Mouse (Mus musculus) small intestine, adult 2 months (tissue): Measurements from ENCODE around the gene M1ap. TPM values are rescaled to one million over a fixed set of nuclear protein-coding genes. Genes with fewer than 3 reads are reported as not detected.

Experiments
- H3K27ac ChIP-seq: fragments of 200-500 bp; 2 replicates; pipeline ENCODE4 v1.5.1; 2012; ENCODE audit warnings: low read depth, low read length, control low read depth, inconsistent platforms; ENCODE audit not compliant: insufficient read depth
- H3K27me3 ChIP-seq: fragments of 200-500 bp; 2 replicates; pipeline ENCODE4 v1.6.1; 2012; ENCODE audit warnings: mild to moderate bottlenecking, moderate library complexity, low read length, inconsistent platforms; ENCODE audit not compliant: control insufficient read depth, insufficient read depth
- H3K36me3 ChIP-seq: fragments of 200-500 bp; 2 replicates; pipeline ENCODE4 v1.6.1; 2012; ENCODE audit warnings: mild to moderate bottlenecking, low read length, control low read depth, inconsistent platforms; ENCODE audit not compliant: control insufficient read depth, insufficient read depth
- H3K4me1 ChIP-seq: fragments of 200-500 bp; 2 replicates; pipeline ENCODE4 v1.6.1; 2012; ENCODE audit warnings: low read length, inconsistent platforms, mixed read lengths; ENCODE audit not compliant: control insufficient read depth, insufficient read depth, insufficient read length
- H3K4me3 ChIP-seq: fragments of 200-500 bp; 2 replicates; pipeline ENCODE4 v1.5.1; 2012; ENCODE audit warnings: low read depth, mild to moderate bottlenecking, control low read depth, inconsistent platforms, low read length, moderate library complexity
- CTCF ChIP-seq: fragments of 200-500 bp; IDR thresholded peaks from 2 replicates; pipeline ENCODE4 v1.5.1; 2012; ENCODE audit warnings: low read depth, mild to moderate bottlenecking, control low read depth, inconsistent platforms, low read length, moderate library complexity, mixed read lengths; ENCODE audit not compliant: insufficient replicate concordance, insufficient read length; ENCODE audit errors: extremely low read depth
- POLR2A ChIP-seq: fragments of 200-500 bp; IDR thresholded peaks from 2 replicates; pipeline ENCODE4 v1.6.1; 2012; ENCODE audit warnings: low read depth, mild to moderate bottlenecking, control low read depth, inconsistent platforms, low read length, moderate library complexity
- WGBS: fragments of 180-500 bp; shearing (Covaris S2); methylation state at CpG from one replicate; pipeline ENCODE4 v1.1.7; 2018; 5-methylcytosine and 5-hydroxymethylcytosine counted together
- polyA plus RNA-seq: library from polyadenylated mRNA; depleted of rRNA; stranded (reverse); fragments of >200 nt; gene quantifications from 2 replicates; pipeline ENCODE4 v1.2.3, GENCODE M21; 2012; rRNA removed

The M1ap gene
- polyA plus RNA-seq, 1 experiment = 1.3 TPM

DNA sequence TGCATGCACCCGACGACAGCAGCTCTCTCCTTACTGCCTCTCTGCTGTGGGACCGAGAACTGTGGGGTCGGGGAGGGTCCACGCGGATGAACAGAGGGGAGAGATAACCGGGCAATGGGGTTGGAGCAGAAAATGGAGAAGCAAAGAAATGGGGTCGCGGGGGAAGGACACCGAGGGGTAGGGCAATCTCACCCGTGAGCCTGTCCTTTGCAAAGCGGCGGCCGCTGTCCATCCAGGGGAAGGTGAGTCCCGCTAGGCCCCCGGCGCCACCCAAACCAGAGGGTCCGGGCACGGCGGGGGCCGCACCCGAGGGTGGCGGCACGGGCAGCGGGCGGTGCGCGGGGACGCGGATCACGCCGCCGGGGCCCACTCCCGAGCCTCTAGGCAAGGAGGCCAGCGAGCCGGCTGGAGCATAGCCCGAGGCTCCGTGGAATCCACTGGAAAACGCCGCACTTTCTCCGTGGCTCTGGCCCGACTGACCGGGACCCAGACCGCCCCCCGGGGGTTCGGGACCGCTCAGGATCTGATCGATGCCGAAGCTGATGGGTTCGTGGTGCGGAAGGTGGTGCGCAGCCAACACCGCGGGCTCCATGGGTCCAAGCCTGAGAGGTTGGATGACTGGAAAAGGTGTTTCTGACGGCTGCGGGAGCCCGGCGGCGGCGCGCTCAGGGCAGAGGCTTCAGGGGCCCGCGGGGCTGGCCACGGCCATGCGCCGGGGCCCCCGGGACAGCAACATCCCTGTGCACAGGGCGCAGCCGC is 123.0 kb downstream of the M1ap start:
- H3K4me3 ChIP-seq = peak overlapping the region; percentile 41
- WGBS = 3% methylated on average over 69 of the region's 69 CpGs
- peaks cover 62% of the 10 kb centered on the region for H3K27me3 ChIP-seq
- no peak overlapping the region for H3K27ac ChIP-seq
- H3K36me3 ChIP-seq = peaks cover 7% of the 10 kb centered on the region; the same call in 1 of the 2 replicates
- peaks cover 22% of the 10 kb centered on the region for H3K4me1 ChIP-seq
- TF ChIP-seq CTCF (no peak), POLR2A (no peak)

DNA sequence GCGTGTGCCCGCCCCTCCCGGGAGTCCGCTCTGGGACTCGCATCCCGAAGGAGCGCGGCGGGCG is 123.4 kb downstream of the M1ap start, which contains the start of gene Tlx2:
Gene Tlx2, minus strand, starts transcription at position 47 of the 64 bp plus-strand sequence.
- Histone ChIP-seq H3K4me3 (peak within 1 kb of the TSS; percentile 41), H3K27ac (no peak within 1 kb of the TSS), H3K27me3 (peaks cover 58% of the 10 kb centered on the region), H3K4me1 (peaks cover 22% of the 10 kb centered on the region), H3K36me3 (peaks cover 7% of the 10 kb centered on the region; the same call in 1 of the 2 replicates)
- no peak for TF ChIP-seq CTCF
- TF ChIP-seq POLR2A = no peak
- WGBS = 2% methylated on average over 10 of the region's 10 CpGs

DNA sequence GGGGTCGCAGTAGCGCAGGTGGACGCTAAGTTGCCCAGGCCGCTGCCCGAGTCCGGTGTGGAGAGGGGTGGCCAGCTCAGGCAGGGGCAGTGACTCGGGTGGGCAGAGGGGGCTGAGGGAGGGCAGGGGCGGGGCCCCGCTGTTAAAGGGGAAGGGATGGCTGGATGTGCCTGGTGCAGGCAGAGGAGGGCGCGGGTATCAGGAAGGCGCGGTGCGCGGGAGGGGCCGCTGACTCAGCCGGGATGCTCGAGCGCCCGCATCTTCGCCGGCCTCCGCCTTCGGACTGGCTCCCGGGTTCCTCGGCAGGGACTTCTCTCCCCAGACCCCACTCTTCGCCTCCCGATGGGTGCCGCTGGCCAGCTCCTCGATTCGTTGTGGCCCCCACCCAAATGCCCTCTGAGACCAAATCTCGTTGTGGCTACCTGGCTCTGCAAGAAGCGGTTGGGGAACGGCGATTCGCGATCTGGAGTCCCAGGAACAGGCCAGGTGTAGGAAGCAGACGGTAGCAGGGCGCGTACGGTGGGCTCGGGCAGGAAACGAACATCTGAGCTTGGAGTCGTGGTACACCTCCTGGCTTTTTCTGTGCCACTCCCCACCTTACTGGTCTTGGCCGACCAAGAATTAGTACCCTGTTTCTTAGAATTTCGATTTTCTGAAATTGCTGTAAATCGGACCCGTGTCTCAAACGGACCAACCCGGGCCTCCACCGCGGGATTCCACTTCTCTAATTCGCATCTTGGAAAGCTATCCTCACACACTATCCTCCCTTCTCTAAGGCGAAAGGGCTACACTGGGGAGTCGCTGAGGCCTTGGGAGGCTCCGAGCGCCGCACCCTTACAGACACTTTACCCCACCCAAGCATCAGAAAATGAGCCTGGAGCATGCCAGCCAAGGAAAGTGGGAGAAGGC is 123.9 kb downstream of the M1ap start:
- 2% methylated on average over 58 of the region's 58 CpGs for WGBS

DNA sequence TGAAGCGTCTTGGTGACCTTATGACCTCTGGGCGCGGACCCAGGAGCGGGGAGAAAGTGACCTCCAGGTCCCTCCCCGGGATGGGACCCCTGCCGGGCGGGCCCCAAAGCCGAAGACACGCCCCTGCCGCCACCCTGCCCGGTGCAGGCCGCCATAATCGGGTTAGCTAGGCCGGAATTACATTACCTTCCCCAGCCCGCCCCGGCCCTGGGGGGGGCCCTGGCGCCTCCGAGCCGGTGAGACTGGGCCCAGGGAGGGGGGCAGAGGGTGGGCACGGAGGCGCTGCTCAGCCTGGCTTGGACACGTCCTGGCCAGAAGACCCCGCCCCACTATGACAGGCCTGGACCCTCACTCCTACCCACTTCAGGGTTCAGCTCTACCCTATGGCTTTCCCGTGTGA is 124.5 kb downstream of the M1ap start:
- Histone ChIP-seq H3K4me3 (no peak overlapping the region), H3K27me3 (peaks cover 55% of the 10 kb centered on the region)
- no peak for TF ChIP-seq POLR2A

More for the DNA sequence above, 123.9 kb downstream of the M1ap start:
- peak overlapping the region; percentile 31; the same call in 1 of the 2 replicates for H3K4me3 ChIP-seq
- no peak for TF ChIP-seq POLR2A
- no peak for TF ChIP-seq CTCF
- H3K36me3 ChIP-seq = peaks cover 5% of the 10 kb centered on the region; the same call in 1 of the 2 replicates
- H3K27me3 ChIP-seq = peaks cover 56% of the 10 kb centered on the region
- peaks cover 22% of the 10 kb centered on the region for H3K4me1 ChIP-seq
- H3K27ac ChIP-seq = no peak overlapping the region

DNA sequence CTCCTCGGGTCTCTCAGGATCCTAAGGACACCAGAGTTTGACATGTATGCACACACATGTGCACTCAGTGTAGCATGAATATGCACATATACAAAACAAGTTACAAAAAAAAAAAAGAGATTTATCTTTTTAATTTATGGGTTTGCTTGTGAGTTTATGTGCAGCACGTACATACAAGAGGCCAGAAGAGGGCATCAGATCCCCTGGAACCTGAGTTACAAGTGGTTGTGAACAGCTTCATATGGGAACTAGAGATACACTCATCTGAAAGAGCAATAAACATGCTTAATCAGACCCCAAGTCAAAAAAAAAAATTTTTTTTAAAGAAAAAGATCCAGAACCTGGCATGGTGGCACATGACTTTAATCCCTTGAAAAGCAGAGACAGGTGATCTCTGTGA is 128.3 kb downstream of the M1ap start:
- 10% methylated on average over 2 of the region's 2 CpGs for WGBS
- no peak overlapping the region for H3K27ac ChIP-seq
- no peak overlapping the region for H3K4me3 ChIP-seq
- no peak for TF ChIP-seq POLR2A
- H3K27me3 ChIP-seq = peaks cover 29% of the 10 kb centered on the region
- 0 out of 2 replicates have a peak, but pooled peaks cover under 1% of the 10 kb centered on the region for H3K36me3 ChIP-seq
- H3K4me1 ChIP-seq = peaks cover 8% of the 10 kb centered on the region

More for the DNA sequence above, 124.5 kb downstream of the M1ap start:
- Histone ChIP-seq H3K27ac (no peak overlapping the region), H3K36me3 (peaks cover 5% of the 10 kb centered on the region; the same call in 1 of the 2 replicates), H3K4me1 (peaks cover 22% of the 10 kb centered on the region)
- WGBS = 5% methylated on average over 23 of the region's 24 CpGs

DNA sequence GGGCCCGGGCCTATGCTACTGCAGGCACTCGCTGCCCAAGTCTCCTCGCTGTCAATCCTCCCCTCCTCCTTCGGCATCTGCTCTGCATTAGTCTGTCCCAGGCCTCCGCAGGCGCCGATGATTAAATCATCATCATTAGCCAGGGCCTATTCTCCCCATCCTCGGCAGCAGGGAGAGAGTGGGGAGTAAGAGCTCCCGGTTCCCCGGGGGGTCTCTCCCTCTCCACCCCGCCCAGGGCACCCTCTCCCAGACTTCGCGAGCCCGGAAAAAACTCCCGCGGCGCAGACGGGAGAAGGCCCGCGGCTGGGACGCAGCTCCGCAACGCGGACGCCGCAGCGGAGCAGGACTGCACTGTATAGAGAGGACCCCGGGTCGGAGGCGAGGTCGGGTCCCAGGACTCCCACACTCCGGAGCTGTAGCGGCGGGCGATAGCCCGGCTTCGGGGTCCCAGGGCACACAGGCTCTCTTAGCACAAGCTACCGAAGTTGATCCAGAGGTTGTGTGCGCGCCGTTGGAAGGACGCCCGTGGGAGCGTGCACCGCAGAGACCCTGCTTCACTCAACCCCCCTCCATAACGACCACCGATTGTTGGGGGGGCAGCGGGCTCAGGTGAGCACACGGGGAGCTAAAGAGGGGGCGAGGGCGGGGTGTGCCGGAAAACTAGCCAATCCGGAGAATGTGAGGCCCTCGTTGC is 131.1 kb downstream of the M1ap start, which contains the start of gene Pcgf1:
Gene Pcgf1, plus strand, starts transcription at position 240 of the 694 bp plus-strand sequence.
- H3K4me3 ChIP-seq = peak within 1 kb of the TSS; percentile 67
- H3K4me1 ChIP-seq = no peaks in the 10 kb centered on the region; the same call in 1 of the 2 replicates
- H3K27me3 ChIP-seq = peaks cover 2% of the 10 kb centered on the region; the same call in 1 of the 2 replicates
- WGBS = under 1% methylated on average over 54 of the region's 54 CpGs
- peaks cover 11% of the 10 kb centered on the region; the same call in 1 of the 2 replicates for H3K36me3 ChIP-seq
- peak within 1 kb of the TSS; percentile 77 for H3K27ac ChIP-seq
- TF ChIP-seq POLR2A (0 out of 2 replicates have a peak, but pooled peaks have one; percentile 19), CTCF (no peak)

DNA sequence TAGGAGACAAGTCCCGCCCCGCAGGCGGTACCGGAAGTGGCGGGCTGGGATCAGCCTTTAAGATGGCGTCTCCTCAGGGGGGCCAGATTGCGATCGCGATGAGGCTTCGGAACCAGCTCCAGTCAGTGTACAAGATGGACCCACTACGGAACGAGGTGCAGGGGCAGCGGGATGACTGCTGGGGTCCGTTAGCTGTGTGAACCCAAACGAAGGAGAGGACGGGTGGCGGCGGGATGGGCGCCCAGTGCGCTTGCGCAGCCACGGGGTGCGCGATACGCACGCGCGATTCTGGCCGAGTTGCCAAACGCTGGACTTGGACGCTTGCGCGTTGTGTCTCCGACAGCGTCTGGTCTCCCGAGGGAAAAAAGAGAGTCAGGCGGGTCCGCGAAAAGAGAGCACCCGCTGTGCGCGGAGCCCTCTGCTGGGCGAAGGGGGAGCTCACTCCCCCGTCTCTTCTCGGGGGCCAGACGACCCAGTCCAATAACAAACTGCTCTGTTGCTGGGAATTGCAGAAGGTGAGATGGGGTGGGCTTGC is 131.7 kb downstream of the M1ap start:
- no peaks in the 10 kb centered on the region; the same call in 1 of the 2 replicates for H3K4me1 ChIP-seq
- TF ChIP-seq CTCF (peak; percentile 48; the same call in 1 of the 2 replicates), POLR2A (no peak)

More for the DNA sequence above, 131.7 kb downstream of the M1ap start:
- Histone ChIP-seq H3K36me3 (peaks cover 11% of the 10 kb centered on the region; the same call in 1 of the 2 replicates), H3K27me3 (no peaks in the 10 kb centered on the region), H3K4me3 (peak overlapping the region; percentile 67), H3K27ac (peak overlapping the region; percentile 77)
- under 1% methylated on average over 46 of the region's 46 CpGs for WGBS

Other genes with a start within 250 kb of the M1ap start
- 5.7 and 7.2 TPM in 2 replicates for gene Pole4, start 241.5 kb upstream of the M1ap start, polyA plus RNA-seq
- 2.2 and 6.1 TPM in 2 replicates for gene Hk2, start 172.4 kb upstream of the M1ap start, polyA plus RNA-seq
- gene Sema4f, start 7.1 kb upstream of the M1ap start, polyA plus RNA-seq = 0.29 and 0.34 TPM in 2 replicates
- 2.2 and 6.1 TPM in 2 replicates for gene Dok1, start 86.6 kb downstream of the M1ap start, polyA plus RNA-seq
- 1.4 and 2.5 TPM in 2 replicates for gene Loxl3, start 87.3 kb downstream of the M1ap start, polyA plus RNA-seq
- 392 and 694 TPM in 2 replicates for gene Aup1, start 107.6 kb downstream of the M1ap start, polyA plus RNA-seq
- 15.0 and 24.3 TPM in 2 replicates for gene Htra2, start 108.4 kb downstream of the M1ap start, polyA plus RNA-seq
- gene Dqx1, start 110.9 kb downstream of the M1ap start, polyA plus RNA-seq = 22.1 and 48.6 TPM in 2 replicates
- 3.5 and 4.9 TPM in 2 replicates for gene Tlx2, start 123.4 kb downstream of the M1ap start, polyA plus RNA-seq
- 6.4 and 9.9 TPM in 2 replicates for gene Pcgf1, start 131.0 kb downstream of the M1ap start, polyA plus RNA-seq
- gene Lbx2, start 139.5 kb downstream of the M1ap start, polyA plus RNA-seq = 0.42 and 0.91 TPM in 2 replicates
- gene Ccdc142, start 154.7 kb downstream of the M1ap start, polyA plus RNA-seq = 4.9 and 7.5 TPM in 2 replicates
- 3.2 and 4.2 TPM in 2 replicates for gene Gm42688, start 154.7 kb downstream of the M1ap start, polyA plus RNA-seq
- 73.8 and 82.0 TPM in 2 replicates for gene Mrpl53, start 162.1 kb downstream of the M1ap start, polyA plus RNA-seq
- gene Mogs, start 168.6 kb downstream of the M1ap start, polyA plus RNA-seq = 34.2 and 45.6 TPM in 2 replicates
- 91.6 and 183 TPM in 2 replicates for gene Wbp1, start 174.7 kb downstream of the M1ap start, polyA plus RNA-seq
- 30.3 and 70.3 TPM in 2 replicates for gene Ino80b, start 178.5 kb downstream of the M1ap start, polyA plus RNA-seq
- gene Rtkn, start 188.6 kb downstream of the M1ap start, polyA plus RNA-seq = 47.3 and 179 TPM in 2 replicates
- gene Wdr54, start 209.5 kb downstream of the M1ap start, polyA plus RNA-seq = 0.90 and 1.3 TPM in 2 replicates
- gene 1700003E16Rik, start 209.5 kb downstream of the M1ap start, polyA plus RNA-seq = 0.09 TPM in 1 of 2 replicates, not detected in the other
- gene Dctn1, start 219.0 kb downstream of the M1ap start, polyA plus RNA-seq = 77.1 and 168 TPM in 2 replicates